Mouse (Mus musculus) MEL-GATA-1-ER (cell line): ENCODE measurements at regions not wholly inside any gene's neighbourhood (a gene's known extent, or its start where the extent isn't known, plus 50 kb on each side); places are given as distances from the start of the nearest gene placed in this dataset.

Experiments
- DNase-seq: peaks from one replicate; pipeline ENCODE4 v3.0.0-alpha.2; 2012; ENCODE audit warnings: low read depth; ENCODE audit errors: extremely low read depth

GRCm38 (mm10) chr13:115427091-115428033 is 325.6 kb upstream of the Itga1 start:
- no peak for DNase-seq

GRCm38 (mm10) chr13:115425610-115426562 is 324.1 kb upstream of the Itga1 start:
- no peak for DNase-seq

GRCm38 (mm10) chr13:115423761-115424160 is 322.0 kb upstream of the Itga1 start:
- no peak for DNase-seq

- DNase-seq: no peak
Observed at GRCm38 (mm10) chr13:115421483-115421882, 319.7 kb upstream of the Itga1 start.

GRCm38 (mm10) chr13:115417829-115418228 is 316.1 kb upstream of the Itga1 start:
- DNase-seq: no peak

- DNase-seq: no peak
Observed at GRCm38 (mm10) chr13:115413721-115414531, 312.2 kb upstream of the Itga1 start.

- no peak for DNase-seq
Observed at GRCm38 (mm10) chr13:115405916-115406315, 304.2 kb upstream of the Itga1 start.

GRCm38 (mm10) chr13:115400706-115401215 is 299.0 kb upstream of the Itga1 start:
- no peak for DNase-seq

GRCm38 (mm10) chr13:115379682-115380081 is 277.9 kb upstream of the Itga1 start:
- DNase-seq: no peak

GRCm38 (mm10) chr13:115376180-115376880 is 274.6 kb upstream of the Itga1 start:
- DNase-seq: no peak

GRCm38 (mm10) chr13:115361457-115361856 is 259.7 kb upstream of the Itga1 start:
- no peak for DNase-seq

- no peak for DNase-seq
Observed at GRCm38 (mm10) chr13:115347022-115347398, 245.2 kb upstream of the Itga1 start.

GRCm38 (mm10) chr13:115346115-115347021 is 244.6 kb upstream of the Itga1 start:
- DNase-seq: no peak

- no peak for DNase-seq
Observed at GRCm38 (mm10) chr13:115329000-115329960, 227.5 kb upstream of the Itga1 start.

GRCm38 (mm10) chr13:115326294-115326693 is 224.5 kb upstream of the Itga1 start:
- no peak for DNase-seq

- no peak for DNase-seq
Observed at GRCm38 (mm10) chr13:115316681-115317080, 214.9 kb upstream of the Itga1 start.

GRCm38 (mm10) chr13:115308586-115308985 is 206.8 kb upstream of the Itga1 start:
- DNase-seq: no peak

- peak; percentile 23 for DNase-seq
Observed at GRCm38 (mm10) chr13:115287371-115287770, 185.6 kb upstream of the Itga1 start.
